Mouse (Mus musculus) liver, embryonic 14.5 days (tissue): ENCODE data around the gene Gal3st1. TPM values are rescaled to one million over a fixed set of nuclear protein-coding genes. Genes with fewer than 3 reads are reported as not detected.

Source experiments
- ATAC-seq: fragments of 200-750 bp; cut with Nextera tagmentation; 2 replicates; pipeline ENCODE4 v1.8.0; 2017; ENCODE audit warnings: moderate number of reproducible peaks, mild to moderate bottlenecking, moderate library complexity; ENCODE audit not compliant: insufficient read depth
- DNase-seq, 3 experiments: peaks; one replicate each; pipeline ENCODE4 v3.0.0-alpha.2; 2012 to 2013; ENCODE audit warnings: low read depth in 3 of 3, low spot score in 3 of 3
- H3K27ac ChIP-seq: fragments of 300-500 bp; sonication (generic); 2 replicates; pipeline ENCODE4 v1.5.1; 2014; ENCODE audit warnings: moderate library complexity, mild to moderate bottlenecking, control low read depth, inconsistent platforms
- H3K27me3 ChIP-seq: fragments of 300-500 bp; sonication (generic); 2 replicates; pipeline ENCODE4 v1.6.1; 2014; ENCODE audit warnings: mild to moderate bottlenecking, low read length, moderate library complexity; ENCODE audit not compliant: control insufficient read depth, insufficient read depth
- H3K36me3 ChIP-seq: fragments of 300-500 bp; sonication (generic); replicated peaks from 2 replicates; pipeline ENCODE4 v1.6.1; 2014; ENCODE audit warnings: low read depth; ENCODE audit not compliant: control insufficient read depth, insufficient read depth
- H3K4me1 ChIP-seq, 2 experiments: fragments of 200-500 bp in 1 of 2; fragments of 300-500 bp in 1 of 2; sonication (generic) in 1 of 2; replicated peaks; 2 replicates each; pipeline ENCODE4 v1.6.1; 2012 to 2014; ENCODE audit warnings: antibody characterized with exemption in 1 of 2, inconsistent platforms in 1 of 2, low read length in 1 of 2; ENCODE audit not compliant: control insufficient read depth in 2 of 2, insufficient read depth in 2 of 2
- H3K4me2 ChIP-seq: fragments of 300-500 bp; sonication (generic); 2 replicates; pipeline ENCODE4 v1.6.1; 2014; ENCODE audit warnings: low read depth, mild to moderate bottlenecking, control low read depth, moderate library complexity
- H3K4me3 ChIP-seq, 2 experiments: fragments of 200-500 bp in 1 of 2; fragments of 300-500 bp in 1 of 2; sonication (generic) in 1 of 2; 2 replicates each; pipeline ENCODE4 v1.5.1; 2012 to 2014; ENCODE audit warnings: low read depth in 2 of 2, low read length in 2 of 2, mild to moderate bottlenecking in 2 of 2, control low read depth in 1 of 2, inconsistent platforms in 1 of 2, moderate library complexity in 1 of 2; ENCODE audit not compliant: insufficient read depth in 1 of 2
- H3K9ac ChIP-seq: fragments of 300-500 bp; sonication (generic); replicated peaks from 2 replicates; pipeline ENCODE4 v1.6.1; 2014; ENCODE audit warnings: mild to moderate bottlenecking, control low read depth, moderate library complexity
- H3K9me3 ChIP-seq: fragments of 300-500 bp; sonication (generic); 2 replicates; pipeline ENCODE4 v1.6.1; 2016; ENCODE audit warnings: low read length, mixed read lengths; ENCODE audit not compliant: control insufficient read depth
- CTCF ChIP-seq: IDR thresholded peaks from 2 replicates; pipeline ENCODE4 v1.5.1; 2016; ENCODE audit warnings: antibody characterized with exemption, low read depth, control low read depth
- EP300 ChIP-seq: IDR thresholded peaks from 2 replicates; pipeline ENCODE4 v1.6.1; 2016; ENCODE audit warnings: antibody characterized with exemption, low read depth
- WGBS: fragments of 180-500 bp; shearing (Covaris S2); extraction: QIAGEN DNeasy Blood & Tissue Kit; methylation state at CpG from one replicate; pipeline ENCODE4 v1.1.7; 2014; ENCODE audit not compliant: insufficient replicate concordance; 5-methylcytosine and 5-hydroxymethylcytosine counted together
- polyA plus RNA-seq, 2 experiments: library from polyadenylated mRNA; depleted of rRNA in 1 of 2; stranded (reverse) in 1 of 2; unstranded in 1 of 2; fragments of >200 nt; fragmentation: Nextera tagmentation in 1 of 2; extraction: Ambion mirVana in 1 of 2; gene quantifications; 2 replicates each; pipeline versions ENCODE4 v1.2.1 to v1.2.3; 2012 to 2014

The Gal3st1 gene
- polyA plus RNA-seq, 2 experiments = 0.65 to 0.87 TPM

DNA sequence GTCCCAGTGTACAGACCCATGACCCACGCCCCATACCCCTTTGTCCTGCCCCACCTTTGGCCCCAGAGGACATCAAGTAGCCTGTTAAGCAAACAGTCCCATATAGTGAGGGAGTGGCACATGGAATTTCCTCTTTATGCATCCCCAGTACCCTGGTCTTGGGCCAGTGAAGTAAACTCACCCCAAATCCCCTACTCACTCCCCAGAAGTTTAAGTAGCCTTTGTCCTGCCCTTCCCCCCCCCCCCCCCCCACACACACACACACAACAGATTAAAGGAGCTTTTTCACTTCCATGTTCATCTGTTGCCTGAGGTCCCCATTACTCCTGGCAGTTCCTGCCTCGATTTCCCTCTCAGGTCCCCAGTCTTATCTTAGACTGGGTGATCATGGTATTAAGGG lies 39.9 kb downstream of the Gal3st1 start:
- Histone ChIP-seq H3K4me1 (0 out of 4 replicates have a peak, but pooled peaks cover 0 to 2% of the 10 kb centered on the region in 2 experiments), H3K9ac (no peak overlapping the region), H3K9me3 (no peaks in the 10 kb centered on the region), H3K4me2 (no peak overlapping the region), H3K27ac (no peak overlapping the region), H3K27me3 (no peaks in the 10 kb centered on the region), H3K4me3 (no peak overlapping the region), H3K36me3 (no peaks in the 10 kb centered on the region)
- no peak for TF ChIP-seq CTCF
- no peak for TF ChIP-seq EP300
- DNase-seq = no peak
- WGBS = 35% methylated on average over 2 of the region's 2 CpGs
- no peak for ATAC-seq

- no peaks in the 10 kb centered on the region for H3K27me3 ChIP-seq
- DNase-seq (no peak), ATAC-seq (no peak)
- H3K36me3 ChIP-seq = no peaks in the 10 kb centered on the region
- peaks cover 0 to 2% of the 10 kb centered on the region in 2 experiments; a peak in 1 of 4 replicates for H3K4me1 ChIP-seq
- H3K4me2 ChIP-seq = no peak overlapping the region
- WGBS = 63% methylated on average over 8 of the region's 8 CpGs
- TF ChIP-seq CTCF (no peak), EP300 (no peak)
- H3K4me3 ChIP-seq = no peak overlapping the region
- H3K9ac ChIP-seq = no peak overlapping the region
- no peak overlapping the region for H3K27ac ChIP-seq
- H3K9me3 ChIP-seq = no peaks in the 10 kb centered on the region
Measured at GRCm38 (mm10) chr11:4027066-4027465, 43.6 kb downstream of the Gal3st1 start.

- no peak overlapping the region for H3K4me3 ChIP-seq
- TF ChIP-seq EP300 (no peak), CTCF (no peak)
- ATAC-seq = no peak
- H3K4me1 ChIP-seq = peaks cover 0 to 2% of the 10 kb centered on the region in 2 experiments; a peak in 1 of 4 replicates
- H3K27me3 ChIP-seq = no peaks in the 10 kb centered on the region
- H3K36me3 ChIP-seq = no peaks in the 10 kb centered on the region
- 55% methylated on average over 9 of the region's 9 CpGs for WGBS
- no peak overlapping the region for H3K27ac ChIP-seq
- no peak overlapping the region for H3K9ac ChIP-seq
- DNase-seq = no peak
- H3K9me3 ChIP-seq = no peaks in the 10 kb centered on the region
- H3K4me2 ChIP-seq = no peak overlapping the region
Measured at GRCm38 (mm10) chr11:4027561-4028334, 44.3 kb downstream of the Gal3st1 start.

GRCm38 (mm10) chr11:4029343-4029742 lies 45.9 kb downstream of the Gal3st1 start:
- ATAC-seq = no peak
- no peak overlapping the region for H3K9ac ChIP-seq
- no peak overlapping the region for H3K4me3 ChIP-seq
- no peaks in the 10 kb centered on the region for H3K27me3 ChIP-seq
- no peaks in the 10 kb centered on the region for H3K36me3 ChIP-seq
- no peaks in the 10 kb centered on the region; a peak in 1 of 4 replicates for H3K4me1 ChIP-seq
- H3K4me2 ChIP-seq = no peak overlapping the region
- no peak for DNase-seq
- H3K27ac ChIP-seq = no peak overlapping the region
- peak; percentile 22; the same call in 1 of the 2 replicates for TF ChIP-seq CTCF
- TF ChIP-seq EP300 = no peak
- H3K9me3 ChIP-seq = no peaks in the 10 kb centered on the region
- 60% methylated on average over 4 of the region's 4 CpGs for WGBS

GRCm38 (mm10) chr11:4031126-4031941 lies 47.9 kb downstream of the Gal3st1 start, which contains the start of gene Sec14l4:
Gene Sec14l4, plus strand, starts transcription at chr11:4031462.
- ATAC-seq (peak; percentile 48; the same call in 1 of the 2 replicates), DNase-seq (no peak)
- Histone ChIP-seq H3K9me3 (no peaks in the 10 kb centered on the region), H3K9ac (no peak within 1 kb of the TSS), H3K4me1 (peaks cover 0 to 2% of the 10 kb centered on the region in 2 experiments; a peak in 1 of 4 replicates), H3K27me3 (no peaks in the 10 kb centered on the region), H3K36me3 (no peaks in the 10 kb centered on the region), H3K27ac (no peak within 1 kb of the TSS), H3K4me2 (peak within 1 kb of the TSS; percentile 34), H3K4me3 (0 out of 4 replicates have a peak within 1 kb of the TSS, but pooled peaks of 1 of the 2 experiments have one; percentile 10)
- WGBS = 47% methylated on average over 16 of the region's 16 CpGs
- TF ChIP-seq EP300 (no peak), CTCF (no peak)
